Mouse (Mus musculus): ENCODE data around the gene Kpna2. TPM values are rescaled to one million over a fixed set of nuclear protein-coding genes. Genes with fewer than 3 reads are reported as not detected.

Kpna2 gene
- 244 and 280 TPM in 2 replicates for polyA plus RNA-seq (2015; fragmentation: Nextera tagmentation; extraction: Ambion mirVana)

GRCm38 (mm10) chr11:106999151-106999948, at the start of gene Kpna2:
Gene Kpna2, minus strand, starts transcription at chr11:106999541.
- peak; percentile 92 for ATAC-seq (ENCODE audit: insufficient number of reproducible peaks, low FRiP score, low TSS enrichment, low read depth)
- Histone ChIP-seq H3K4me1 (0 out of 2 replicates have a peak, but pooled peaks cover 8% of the 10 kb centered on the region), H3K27me3 (no peaks in the 10 kb centered on the region), H3K36me3 (peaks cover 20% of the 10 kb centered on the region), H3K4me2 (replicated peaks) (peak within 1 kb of the TSS; percentile 57), H3K9ac (peak within 1 kb of the TSS; percentile 59), H3K9me3 (replicated peaks) (no peaks in the 10 kb centered on the region), H3K4me3 (replicated peaks) (peak within 1 kb of the TSS; percentile 90), H3K27ac (replicated peaks) (peak within 1 kb of the TSS; percentile 74)
- under 1% methylated on average over 61 of the region's 62 CpGs for WGBS

- Histone ChIP-seq H3K36me3 (peaks cover 50% of the 10 kb centered on the region), H3K4me1 (no peaks in the 10 kb centered on the region), H3K27ac (replicated peaks) (no peak overlapping the region), H3K4me2 (replicated peaks) (no peak overlapping the region), H3K27me3 (no peaks in the 10 kb centered on the region), H3K9ac (no peak overlapping the region), H3K4me3 (replicated peaks) (no peak overlapping the region), H3K9me3 (replicated peaks) (no peaks in the 10 kb centered on the region)
- 87% methylated on average over 15 of the region's 15 CpGs for WGBS
- no peak for ATAC-seq (ENCODE audit: insufficient number of reproducible peaks, low FRiP score, low TSS enrichment, low read depth)
Measured at GRCm38 (mm10) chr11:107046766-107047620, 47.7 kb upstream of the Kpna2 start.

GRCm38 (mm10) chr11:107045546-107045945, 46.2 kb upstream of the Kpna2 start:
- Histone ChIP-seq H3K9ac (no peak overlapping the region), H3K4me1 (no peaks in the 10 kb centered on the region), H3K27me3 (no peaks in the 10 kb centered on the region), H3K4me2 (replicated peaks) (no peak overlapping the region), H3K9me3 (replicated peaks) (no peaks in the 10 kb centered on the region), H3K27ac (replicated peaks) (no peak overlapping the region), H3K4me3 (replicated peaks) (no peak overlapping the region), H3K36me3 (peaks cover 56% of the 10 kb centered on the region)
- ATAC-seq (ENCODE audit: insufficient number of reproducible peaks, low FRiP score, low TSS enrichment, low read depth), result no peak
- WGBS, result 85% methylated on average over 4 of the region's 4 CpGs

- no peak overlapping the region for H3K4me2 ChIP-seq (replicated peaks)
- no peak overlapping the region for H3K27ac ChIP-seq (replicated peaks)
- H3K9me3 ChIP-seq (replicated peaks), result no peaks in the 10 kb centered on the region
- H3K9ac ChIP-seq, result no peak overlapping the region
- ATAC-seq (ENCODE audit: insufficient number of reproducible peaks, low FRiP score, low TSS enrichment, low read depth), result no peak
- WGBS, result 60% methylated on average over 5 of the region's 5 CpGs
- peaks cover 66% of the 10 kb centered on the region for H3K36me3 ChIP-seq
- no peaks in the 10 kb centered on the region for H3K27me3 ChIP-seq
- no peak overlapping the region for H3K4me3 ChIP-seq (replicated peaks)
- no peaks in the 10 kb centered on the region for H3K4me1 ChIP-seq
Measured at GRCm38 (mm10) chr11:107044321-107044720, 45.0 kb upstream of the Kpna2 start.

- Histone ChIP-seq H3K4me3 (replicated peaks) (no peak overlapping the region), H3K27ac (replicated peaks) (no peak overlapping the region), H3K4me2 (replicated peaks) (no peak overlapping the region), H3K4me1 (no peaks in the 10 kb centered on the region), H3K36me3 (peaks cover 73% of the 10 kb centered on the region), H3K9ac (no peak overlapping the region), H3K9me3 (replicated peaks) (no peaks in the 10 kb centered on the region), H3K27me3 (no peaks in the 10 kb centered on the region)
- ATAC-seq (ENCODE audit: insufficient number of reproducible peaks, low FRiP score, low TSS enrichment, low read depth), result no peak
- 93% methylated on average over 11 of the region's 11 CpGs for WGBS
Measured at GRCm38 (mm10) chr11:107043361-107043760, 44.0 kb upstream of the Kpna2 start.

- ATAC-seq (ENCODE audit: insufficient number of reproducible peaks, low FRiP score, low TSS enrichment, low read depth), result no peak
- Histone ChIP-seq H3K27ac (replicated peaks) (no peak overlapping the region), H3K9ac (no peak overlapping the region), H3K4me3 (replicated peaks) (no peak overlapping the region), H3K4me1 (no peaks in the 10 kb centered on the region), H3K9me3 (replicated peaks) (no peaks in the 10 kb centered on the region), H3K4me2 (replicated peaks) (no peak overlapping the region), H3K27me3 (no peaks in the 10 kb centered on the region), H3K36me3 (peaks cover 79% of the 10 kb centered on the region)
- 96% methylated on average over 3 of the region's 3 CpGs for WGBS
Measured at GRCm38 (mm10) chr11:107041396-107041795, 42.1 kb upstream of the Kpna2 start.

- WGBS, result 94% methylated on average over 5 of the region's 5 CpGs
- Histone ChIP-seq H3K9ac (no peak overlapping the region), H3K36me3 (peaks cover 74% of the 10 kb centered on the region)
Measured at GRCm38 (mm10) chr11:107039417-107039816, 40.1 kb upstream of the Kpna2 start.

GRCm38 (mm10) chr11:107034085-107034810, 34.9 kb upstream of the Kpna2 start:
- Histone ChIP-seq H3K4me3 (replicated peaks) (no peak overlapping the region), H3K27me3 (no peaks in the 10 kb centered on the region), H3K36me3 (peaks cover 37% of the 10 kb centered on the region), H3K9ac (no peak overlapping the region), H3K4me2 (replicated peaks) (no peak overlapping the region), H3K9me3 (replicated peaks) (no peaks in the 10 kb centered on the region), H3K27ac (replicated peaks) (no peak overlapping the region), H3K4me1 (no peaks in the 10 kb centered on the region)
- WGBS, result 83% methylated on average over 10 of the region's 10 CpGs
- ATAC-seq (ENCODE audit: insufficient number of reproducible peaks, low FRiP score, low TSS enrichment, low read depth), result no peak

More at GRCm38 (mm10) chr11:107039417-107039816, 40.1 kb upstream of the Kpna2 start:
- no peak overlapping the region for H3K27ac ChIP-seq (replicated peaks)
- no peaks in the 10 kb centered on the region for H3K27me3 ChIP-seq
- no peak for ATAC-seq (ENCODE audit: insufficient number of reproducible peaks, low FRiP score, low TSS enrichment, low read depth)
- no peaks in the 10 kb centered on the region for H3K9me3 ChIP-seq (replicated peaks)
- H3K4me2 ChIP-seq (replicated peaks), result no peak overlapping the region
- H3K4me1 ChIP-seq, result no peaks in the 10 kb centered on the region
- no peak overlapping the region for H3K4me3 ChIP-seq (replicated peaks)

GRCm38 (mm10) chr11:107031635-107032034, 32.3 kb upstream of the Kpna2 start:
- Histone ChIP-seq H3K9ac (no peak overlapping the region), H3K4me2 (replicated peaks) (no peak overlapping the region), H3K4me3 (replicated peaks) (no peak overlapping the region), H3K27me3 (0 out of 2 replicates have a peak, but pooled peaks cover under 1% of the 10 kb centered on the region), H3K27ac (replicated peaks) (no peak overlapping the region), H3K9me3 (replicated peaks) (no peaks in the 10 kb centered on the region), H3K36me3 (peaks cover 14% of the 10 kb centered on the region; the same call in 1 of the 2 replicates), H3K4me1 (peaks cover 12% of the 10 kb centered on the region)
- WGBS, result 35% methylated on average over 7 of the region's 7 CpGs
- ATAC-seq (ENCODE audit: insufficient number of reproducible peaks, low FRiP score, low TSS enrichment, low read depth), result no peak

GRCm38 (mm10) chr11:107029536-107029935, 30.2 kb upstream of the Kpna2 start:
- 42% methylated on average over 19 of the region's 19 CpGs for WGBS
- Histone ChIP-seq H3K27me3 (0 out of 2 replicates have a peak, but pooled peaks cover 3% of the 10 kb centered on the region), H3K27ac (replicated peaks) (no peak overlapping the region), H3K4me1 (peaks cover 33% of the 10 kb centered on the region), H3K9ac (no peak overlapping the region), H3K36me3 (no peaks in the 10 kb centered on the region), H3K4me2 (replicated peaks) (no peak overlapping the region), H3K9me3 (replicated peaks) (no peaks in the 10 kb centered on the region), H3K4me3 (replicated peaks) (no peak overlapping the region)
- no peak for ATAC-seq (ENCODE audit: insufficient number of reproducible peaks, low FRiP score, low TSS enrichment, low read depth)

Data from embryonic facial prominence, embryonic 15.5 days (tissue).